Mouse (Mus musculus) monocyte, adult 5-6 weeks (primary cell): ENCODE measurements around the gene Eif4g1. TPM values are rescaled to one million over a fixed set of nuclear protein-coding genes. Genes with fewer than 3 reads are reported as not detected.
A peak's percentile ranks its signal among the peaks of the same experiment; 100 is the strongest.

ENCODE experiments used
- ATAC-seq: fragments of 153-309, 156-312 bp; replicated peaks from 2 replicates; pipeline ENCODE4 v1.8.0; 2017; ENCODE audit warnings: mild to moderate bottlenecking; ENCODE audit not compliant: low TSS enrichment, insufficient number of reproducible peaks, severe bottlenecking, poor library complexity, low FRiP score
- total RNA-seq: library from RNA; stranded (forward); fragments of 200-1000, 200-491, 200-594 nt; gene quantifications from 3 replicates; pipeline ENCODE4 v1.2.3, GENCODE M21; 2017

Eif4g1 gene
- total RNA-seq, 1 experiment from 2014 or later, result 140 TPM

GRCm38 (mm10) chr16:20701729-20702521 lies 33.8 kb downstream of the Eif4g1 start:
- ATAC-seq, result no peak

GRCm38 (mm10) chr16:20702522-20702893 lies 34.4 kb downstream of the Eif4g1 start:
- 0 out of 2 replicates have a peak, but pooled peaks have one; percentile 29 for ATAC-seq

GRCm38 (mm10) chr16:20703071-20703470 lies 35.0 kb downstream of the Eif4g1 start:
- ATAC-seq, result no peak

GRCm38 (mm10) chr16:20703699-20704400 lies 35.7 kb downstream of the Eif4g1 start:
- ATAC-seq, result no peak

GRCm38 (mm10) chr16:20705786-20706185 lies 37.7 kb downstream of the Eif4g1 start:
- ATAC-seq, result no peak

- no peak for ATAC-seq
Observed at GRCm38 (mm10) chr16:20706407-20707055, 38.4 kb downstream of the Eif4g1 start.

GRCm38 (mm10) chr16:20708220-20708938 lies 40.3 kb downstream of the Eif4g1 start:
- no peak for ATAC-seq

GRCm38 (mm10) chr16:20708939-20709734 lies 41.0 kb downstream of the Eif4g1 start:
- no peak for ATAC-seq

- no peak for ATAC-seq
Observed at GRCm38 (mm10) chr16:20710370-20710769, 42.3 kb downstream of the Eif4g1 start.

GRCm38 (mm10) chr16:20710810-20711209 lies 42.7 kb downstream of the Eif4g1 start:
- ATAC-seq, result no peak

GRCm38 (mm10) chr16:20712190-20712589 lies 44.1 kb downstream of the Eif4g1 start:
- ATAC-seq, result no peak

- no peak for ATAC-seq
Observed at GRCm38 (mm10) chr16:20712889-20713288, 44.8 kb downstream of the Eif4g1 start.

GRCm38 (mm10) chr16:20714307-20715080 lies 46.4 kb downstream of the Eif4g1 start:
- ATAC-seq, result no peak

GRCm38 (mm10) chr16:20715161-20715560 lies 47.0 kb downstream of the Eif4g1 start:
- ATAC-seq, result no peak

- ATAC-seq, result no peak
Observed at GRCm38 (mm10) chr16:20715566-20715965, 47.5 kb downstream of the Eif4g1 start.

GRCm38 (mm10) chr16:20715976-20716840 lies 48.1 kb downstream of the Eif4g1 start:
- no peak for ATAC-seq

- ATAC-seq, result no peak
Observed at GRCm38 (mm10) chr16:20716841-20717180, 48.7 kb downstream of the Eif4g1 start.
